Mouse (Mus musculus) monocyte, adult 2 months (primary cell): ENCODE data around the gene Tomm40.
"Not testable (repeated sequence)": the region's sequence is repeated elsewhere in the genome, so short reads cannot be mapped to it uniquely, and the experiment has no call there.

Experiments used
- DNase-seq, 2 experiments: peaks; one replicate each; pipeline ENCODE4 v3.0.0; 2022; ENCODE audit warnings: low spot score in 2 of 2, low read depth in 1 of 2

The Tomm40 gene

GRCm38 (mm10) chr7:19688611-19689010, 26.6 kb downstream of the Tomm40 start:
- no peak for DNase-seq

DNA sequence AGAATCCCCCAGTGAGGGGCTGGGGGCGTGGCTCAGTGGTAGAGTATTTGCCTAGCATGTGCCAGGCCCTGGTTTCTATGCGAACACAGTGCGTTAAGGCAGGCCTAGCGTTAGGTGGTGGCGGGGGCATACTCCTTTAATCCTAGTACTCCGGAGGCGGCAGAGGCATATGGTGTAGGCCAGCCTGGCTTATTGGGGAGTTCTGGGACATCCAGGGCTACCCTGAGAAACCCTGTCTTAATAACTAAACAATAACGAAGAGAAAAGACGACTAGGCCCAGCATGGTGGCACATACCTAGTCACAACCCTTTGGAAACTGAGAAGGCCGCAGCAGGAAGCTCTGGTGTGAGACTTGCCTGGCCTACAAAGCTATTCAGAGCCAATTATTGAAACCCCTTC, 27.1 kb downstream of the Tomm40 start:
- no peak for DNase-seq

DNA sequence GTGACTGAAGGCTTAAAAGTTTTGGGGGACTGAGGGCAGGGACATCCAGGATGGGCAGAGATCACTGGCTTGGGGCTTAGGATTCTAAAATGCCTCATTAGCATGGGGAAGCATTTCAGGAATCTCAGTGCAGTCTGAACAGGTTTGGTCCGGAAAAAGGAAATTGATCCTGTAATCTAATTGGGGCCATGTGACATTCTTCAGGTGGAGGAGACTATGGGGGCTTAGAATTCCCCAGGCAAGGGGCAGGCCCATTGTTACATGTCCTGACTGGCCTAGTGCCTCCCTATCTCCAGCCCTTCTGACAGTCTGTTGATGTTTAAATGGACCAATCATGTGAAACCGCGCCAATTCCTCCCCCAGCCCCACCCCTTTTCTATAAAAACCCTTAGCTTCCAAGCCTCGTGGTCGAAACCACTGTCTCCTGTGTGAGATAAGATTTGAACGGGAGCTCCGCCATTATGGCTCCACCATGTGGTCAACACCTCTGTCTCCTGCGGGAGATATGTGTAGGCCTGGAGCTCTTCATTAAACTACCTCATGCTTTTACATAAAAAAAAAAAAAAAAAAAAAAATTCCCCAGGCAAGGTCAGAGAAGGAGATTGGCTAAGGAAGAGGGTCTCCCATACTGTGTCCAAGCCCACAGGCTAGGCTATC, 28.2 kb downstream of the Tomm40 start:
- not testable (repeated sequence) for DNase-seq

DNA sequence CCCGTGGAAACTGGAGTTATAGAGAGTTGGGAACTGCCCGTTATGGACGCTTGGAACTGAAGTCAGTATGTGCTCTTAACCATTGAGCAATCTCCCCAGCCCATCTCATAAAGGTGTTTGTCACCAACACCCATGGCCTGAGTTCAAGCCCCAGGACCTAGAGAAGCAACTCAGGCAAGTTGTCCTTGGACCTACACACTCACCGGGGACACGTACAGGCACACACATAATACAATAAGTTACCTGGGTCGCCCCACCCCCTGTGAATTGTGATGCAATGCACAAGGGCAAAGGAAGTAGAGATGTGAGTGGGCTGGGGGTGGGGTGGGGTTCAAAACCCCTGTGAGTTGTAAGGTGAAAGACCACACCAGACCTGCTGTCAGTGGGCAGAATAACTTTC, 28.7 kb downstream of the Tomm40 start:
- no peak for DNase-seq

DNA sequence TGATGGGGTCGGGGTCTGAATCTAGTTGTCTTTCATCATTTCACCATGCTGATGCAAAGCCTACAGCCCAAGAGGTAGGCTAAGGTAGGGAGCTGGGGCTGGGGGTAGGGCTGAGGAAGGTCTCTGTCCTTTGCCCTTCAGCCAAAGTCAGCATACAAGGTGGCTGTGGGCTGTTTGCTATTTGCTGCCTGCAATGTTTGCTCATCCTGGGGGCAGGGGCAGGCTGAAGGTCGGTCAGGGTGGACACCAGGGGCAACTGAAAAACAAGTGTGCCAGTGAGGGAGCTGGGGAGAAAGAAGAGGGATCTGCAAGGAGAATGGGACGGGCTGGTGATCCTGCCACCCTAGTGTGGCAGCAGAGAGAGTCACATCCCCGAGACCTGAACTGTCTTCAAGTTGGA, 29.9 kb downstream of the Tomm40 start:
- DNase-seq = no peak

DNA sequence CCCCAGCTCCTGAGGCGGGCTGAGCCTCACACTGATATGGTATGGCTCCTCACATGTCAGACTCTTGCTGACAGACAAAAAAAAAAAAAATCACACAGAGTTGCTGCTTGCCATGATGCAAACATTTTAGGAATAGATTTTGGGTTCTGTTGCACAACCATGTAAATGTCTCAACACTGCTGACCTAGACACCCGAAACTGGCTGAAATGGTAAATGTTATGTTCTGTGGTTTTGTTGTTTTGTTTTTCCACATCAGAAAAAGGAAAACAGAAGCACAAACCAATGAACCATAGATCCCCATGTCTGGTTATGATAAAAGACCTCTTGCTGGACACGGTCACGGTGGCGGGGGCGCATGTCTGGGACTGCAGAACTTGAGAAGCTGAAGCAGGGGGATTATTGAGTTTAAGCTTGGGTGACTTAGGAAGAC, 31.5 kb downstream of the Tomm40 start:
- DNase-seq = peak in 1 of 2 experiments; percentile 23

GRCm38 (mm10) chr7:19682979-19683378, 32.3 kb downstream of the Tomm40 start:
- no peak for DNase-seq

- no peak for DNase-seq
Measured at GRCm38 (mm10) chr7:19681202-19681694, 34.0 kb downstream of the Tomm40 start, which contains the start of the genes Gm44805 and Apoc4. TSS of gene Gm44805 (minus strand) at chr7:19681423. TSS of gene Apoc4 (minus strand) at chr7:19681479.

DNA sequence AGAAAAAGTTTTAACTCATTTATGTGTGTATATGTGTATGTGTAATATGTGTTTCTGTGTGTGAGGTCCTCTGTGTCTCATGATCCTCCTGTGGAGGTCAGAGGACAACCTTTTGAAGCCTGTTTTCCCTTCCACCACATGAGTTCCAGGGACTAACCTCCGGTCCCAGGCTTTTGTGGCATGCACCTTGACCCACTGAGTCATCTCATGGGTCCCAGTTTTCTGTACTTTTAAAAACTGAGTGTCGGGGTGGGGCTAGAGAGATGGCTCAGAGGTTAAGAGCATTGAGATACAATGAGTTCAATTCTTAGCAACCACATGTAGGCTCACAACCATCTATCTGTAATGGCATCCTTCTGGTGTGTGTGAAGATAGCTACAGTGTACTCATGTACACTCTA, 34.5 kb downstream of the Tomm40 start:
- no peak for DNase-seq

- DNase-seq = no peak
Measured at GRCm38 (mm10) chr7:19678901-19679300, 36.3 kb downstream of the Tomm40 start.

- DNase-seq = no peak
Measured at GRCm38 (mm10) chr7:19677872-19678271, 37.4 kb downstream of the Tomm40 start, which contains the start of gene Apoc2. TSS of gene Apoc2 (minus strand) at chr7:19677941.

DNA sequence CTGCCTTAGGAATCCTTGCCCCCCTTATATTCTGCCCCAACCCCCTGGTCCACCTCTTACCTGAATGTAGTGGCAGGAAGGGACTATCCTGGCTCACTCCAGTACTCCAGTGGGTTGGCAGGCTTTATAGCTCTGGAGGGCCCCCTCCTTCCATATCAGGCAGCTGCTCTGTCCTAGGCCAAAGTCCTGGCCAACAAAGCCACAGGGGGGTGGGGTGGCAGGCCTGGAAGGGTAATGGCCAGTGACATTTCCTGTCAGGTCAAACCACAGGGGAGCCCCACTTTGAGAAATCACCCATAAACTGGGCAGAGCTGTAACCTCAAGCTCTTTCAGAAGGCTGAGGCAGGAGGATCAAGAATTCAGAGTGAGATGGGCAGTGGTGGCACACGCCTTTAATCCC, 38.6 kb downstream of the Tomm40 start:
- no peak for DNase-seq

DNA sequence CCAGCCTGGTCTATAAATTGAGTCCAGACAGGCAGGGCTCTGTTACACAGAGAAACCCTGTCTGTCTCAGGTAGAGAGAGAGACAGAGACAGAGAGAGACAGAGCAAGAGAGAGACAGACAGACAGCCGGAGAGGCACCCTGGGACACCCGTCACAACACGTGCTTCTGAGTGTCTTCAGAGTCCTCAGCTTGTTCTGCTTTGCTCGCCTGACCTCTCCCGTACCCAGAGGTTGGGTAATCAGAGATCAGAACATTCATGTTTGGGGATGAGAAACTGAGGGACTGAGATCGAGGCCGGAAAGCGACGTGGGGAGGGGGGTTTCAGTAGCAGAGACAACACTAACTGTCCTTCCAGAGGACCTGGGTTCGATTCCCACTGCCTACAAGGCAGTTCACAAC, 39.4 kb downstream of the Tomm40 start:
- peak in 1 of 2 experiments; percentile 32 for DNase-seq

GRCm38 (mm10) chr7:19673083-19673699, 42.0 kb downstream of the Tomm40 start:
- DNase-seq = no peak

GRCm38 (mm10) chr7:19671511-19671910, 43.7 kb downstream of the Tomm40 start:
- DNase-seq = no peak

DNA sequence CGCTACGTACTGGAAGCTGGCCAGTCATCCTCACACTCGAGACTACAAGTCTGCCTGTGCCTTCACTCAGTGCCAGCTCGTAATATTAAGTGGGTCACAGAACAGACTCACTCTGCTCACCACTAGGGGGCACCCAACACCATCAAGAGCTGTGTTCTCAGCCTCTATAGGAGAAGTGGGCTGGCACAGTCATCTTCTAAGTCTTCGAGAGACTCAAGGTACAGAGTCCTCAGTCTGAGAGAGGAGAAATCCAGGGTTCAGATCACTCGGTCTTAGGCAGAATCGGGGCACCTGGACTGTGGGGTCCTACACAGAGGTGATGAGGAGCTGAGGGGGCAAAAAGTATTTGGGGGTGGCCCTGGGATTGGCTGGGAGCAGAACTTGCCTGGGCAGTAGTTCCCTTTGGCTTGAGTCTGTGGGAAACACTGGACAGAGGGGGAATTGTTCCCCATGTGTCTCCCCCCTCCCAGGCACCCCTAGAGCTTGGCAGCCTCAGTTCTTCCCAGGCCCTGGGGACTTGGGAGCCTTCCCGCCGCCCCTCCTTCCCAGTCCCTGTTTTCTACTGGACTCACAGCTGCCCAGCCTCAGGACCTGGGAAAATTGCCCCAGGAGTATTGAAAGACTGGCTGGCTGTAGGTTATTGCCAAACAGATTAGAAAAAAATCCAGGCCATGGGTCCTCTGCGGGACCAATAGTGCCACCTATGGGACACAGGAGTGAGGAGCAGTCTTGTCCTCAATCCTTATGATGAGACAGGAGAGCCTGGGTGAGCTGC, 46.1 kb downstream of the Tomm40 start:
- peak; percentile 78 to 84 for DNase-seq

- no peak for DNase-seq
Measured at GRCm38 (mm10) chr7:19667434-19667833, 47.8 kb downstream of the Tomm40 start.

DNA sequence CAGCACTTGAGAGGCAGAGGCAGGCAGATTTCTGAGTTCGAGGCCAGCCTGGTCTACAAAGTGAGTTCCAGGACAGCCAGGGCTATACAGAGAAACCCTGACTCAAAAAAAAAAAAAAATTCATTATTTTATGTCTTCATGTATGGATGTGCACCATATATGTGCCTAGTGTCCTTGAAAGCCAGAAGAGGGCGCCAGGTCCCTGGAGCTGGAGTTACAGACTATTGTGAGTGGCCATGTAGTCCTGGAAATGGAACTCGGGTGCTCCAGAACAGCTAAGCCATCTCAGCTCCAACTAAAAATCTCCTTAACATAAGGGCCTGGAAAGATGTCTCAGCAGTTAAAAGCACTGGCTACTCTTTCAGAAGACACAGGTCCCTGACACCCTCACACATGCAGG, 48.5 kb downstream of the Tomm40 start:
- DNase-seq = no peak

DNA sequence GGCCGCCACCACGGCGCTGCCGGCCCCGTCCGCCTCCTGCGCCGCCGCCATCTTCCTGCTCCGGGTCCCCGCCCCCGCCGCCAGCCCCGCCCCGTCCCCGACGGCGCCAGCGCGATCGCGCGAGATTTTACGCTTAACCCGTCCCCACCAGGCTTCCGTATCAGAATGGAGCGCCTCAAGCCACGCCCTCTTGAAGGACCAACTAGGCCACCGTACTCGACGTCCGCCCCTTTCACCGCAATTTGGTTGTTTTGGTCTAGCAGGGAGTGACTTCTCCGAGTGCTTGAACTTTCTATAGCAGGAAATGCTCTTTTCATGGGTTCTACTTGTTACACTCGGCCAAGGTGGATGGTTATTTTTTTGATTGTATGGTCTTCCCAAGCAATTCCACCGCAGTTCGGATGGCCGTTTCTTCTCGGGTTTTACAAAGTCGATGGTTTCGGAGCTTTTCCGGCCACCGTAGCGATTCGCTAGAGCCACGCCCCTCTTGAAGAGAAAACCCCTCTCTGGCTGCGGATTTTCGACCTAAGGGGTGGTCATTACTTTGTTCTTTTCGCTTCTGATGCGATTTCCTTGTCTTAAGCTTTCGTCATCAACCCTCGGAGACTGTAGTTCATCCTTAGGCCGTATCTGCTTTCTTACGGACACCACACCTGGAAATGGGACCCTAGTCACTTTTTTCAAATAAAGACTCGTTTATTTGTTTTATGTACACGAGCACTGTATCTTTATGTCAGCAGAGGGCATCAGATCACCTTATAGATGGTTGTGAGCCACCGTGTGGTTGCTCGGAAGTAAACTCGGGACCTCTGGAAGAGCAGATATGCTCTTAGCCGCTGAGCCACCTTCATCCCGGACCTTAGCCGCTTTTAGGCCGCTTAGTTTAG, 50.0 kb downstream of the Tomm40 start, which contains the start of gene Clptm1:
TSS of gene Clptm1 (minus strand) at position 79 of the 887 bp plus-strand sequence.
- DNase-seq = peak; percentile 89 to 95

GRCm38 (mm10) chr7:19664455-19664954, 50.7 kb downstream of the Tomm40 start:
- no peak for DNase-seq
